Mouse (Mus musculus): ENCODE measurements around the gene Tet1. TPM values are rescaled to one million over a fixed set of nuclear protein-coding genes. Genes with fewer than 3 reads are reported as not detected.

Gene Tet1
- polyA plus RNA-seq, 1 experiment from 2014 or later, result 27.7 TPM

GRCm38 (mm10) chr10:62902829-62903228, 6.0 kb downstream of the Tet1 start:
- WGBS, result 38% methylated on average over 1 of the region's 1 CpGs
- no peak for ATAC-seq (ENCODE audit: borderline replicate concordance, extremely low read depth, low FRiP score, low TSS enrichment)

GRCm38 (mm10) chr10:62901826-62902225, 7.0 kb downstream of the Tet1 start:
- H3K27me3 ChIP-seq, result no peaks in the 10 kb centered on the region
- 32% methylated on average over 8 of the region's 8 CpGs for WGBS
- H3K4me2 ChIP-seq, result no peak overlapping the region
- H3K27ac ChIP-seq, result no peak overlapping the region
- no peak for ATAC-seq (ENCODE audit: borderline replicate concordance, extremely low read depth, low FRiP score, low TSS enrichment)
- no peak overlapping the region for H3K9ac ChIP-seq
- no peaks in the 10 kb centered on the region for H3K4me1 ChIP-seq
- H3K9me3 ChIP-seq, result no peaks in the 10 kb centered on the region
- no peaks in the 10 kb centered on the region for H3K36me3 ChIP-seq
- no peak overlapping the region for H3K4me3 ChIP-seq

More at GRCm38 (mm10) chr10:62902829-62903228, 6.0 kb downstream of the Tet1 start:
- no peaks in the 10 kb centered on the region for H3K9me3 ChIP-seq
- no peaks in the 10 kb centered on the region for H3K4me1 ChIP-seq
- no peaks in the 10 kb centered on the region for H3K27me3 ChIP-seq
- no peaks in the 10 kb centered on the region for H3K36me3 ChIP-seq
- H3K4me3 ChIP-seq, result no peak overlapping the region
- no peak overlapping the region for H3K9ac ChIP-seq
- H3K27ac ChIP-seq, result no peak overlapping the region
- H3K4me2 ChIP-seq, result no peak overlapping the region

- H3K4me1 ChIP-seq, result no peaks in the 10 kb centered on the region
- no peaks in the 10 kb centered on the region for H3K27me3 ChIP-seq
- H3K27ac ChIP-seq, result no peak overlapping the region
- H3K4me2 ChIP-seq, result no peak overlapping the region
- H3K36me3 ChIP-seq, result no peaks in the 10 kb centered on the region
- WGBS, result 94% methylated on average over 4 of the region's 4 CpGs
- ATAC-seq (ENCODE audit: borderline replicate concordance, extremely low read depth, low FRiP score, low TSS enrichment), result no peak
- no peaks in the 10 kb centered on the region for H3K9me3 ChIP-seq
- H3K9ac ChIP-seq, result no peak overlapping the region
- H3K4me3 ChIP-seq, result no peak overlapping the region
These were observed 8.7 kb downstream of the Tet1 start for GRCm38 (mm10) chr10:62900144-62900543.

- H3K27ac ChIP-seq, result no peak overlapping the region
- ATAC-seq (ENCODE audit: borderline replicate concordance, extremely low read depth, low FRiP score, low TSS enrichment), result no peak
- H3K4me2 ChIP-seq, result no peak overlapping the region
- no peak overlapping the region for H3K9ac ChIP-seq
- H3K36me3 ChIP-seq, result no peaks in the 10 kb centered on the region
- no peak overlapping the region for H3K4me3 ChIP-seq
- H3K4me1 ChIP-seq, result no peaks in the 10 kb centered on the region
- no peaks in the 10 kb centered on the region for H3K27me3 ChIP-seq
- H3K9me3 ChIP-seq, result no peaks in the 10 kb centered on the region
- WGBS, result 85% methylated on average over 2 of the region's 2 CpGs
These were observed 10.7 kb downstream of the Tet1 start for GRCm38 (mm10) chr10:62898061-62898460.

- no peak overlapping the region for H3K4me3 ChIP-seq
- no peaks in the 10 kb centered on the region for H3K9me3 ChIP-seq
- WGBS, result 89% methylated on average over 3 of the region's 3 CpGs
- no peak overlapping the region for H3K4me2 ChIP-seq
- H3K27me3 ChIP-seq, result no peaks in the 10 kb centered on the region
- no peak overlapping the region for H3K9ac ChIP-seq
- no peak overlapping the region for H3K27ac ChIP-seq
- H3K4me1 ChIP-seq, result no peaks in the 10 kb centered on the region
- H3K36me3 ChIP-seq, result no peaks in the 10 kb centered on the region
- ATAC-seq (ENCODE audit: borderline replicate concordance, extremely low read depth, low FRiP score, low TSS enrichment), result no peak
These were observed 11.4 kb downstream of the Tet1 start for GRCm38 (mm10) chr10:62897437-62897836.

- Histone ChIP-seq H3K4me1 (no peaks in the 10 kb centered on the region), H3K4me3 (no peak overlapping the region), H3K27ac (no peak overlapping the region), H3K9me3 (no peaks in the 10 kb centered on the region), H3K9ac (no peak overlapping the region), H3K27me3 (no peaks in the 10 kb centered on the region), H3K4me2 (no peak overlapping the region), H3K36me3 (no peaks in the 10 kb centered on the region)
- WGBS, result 76% methylated on average over 4 of the region's 4 CpGs
- no peak for ATAC-seq (ENCODE audit: borderline replicate concordance, extremely low read depth, low FRiP score, low TSS enrichment)
These were observed 12.0 kb downstream of the Tet1 start for GRCm38 (mm10) chr10:62896774-62897173.

- H3K27me3 ChIP-seq, result no peaks in the 10 kb centered on the region
- no peak overlapping the region for H3K9ac ChIP-seq
- H3K4me2 ChIP-seq, result no peak overlapping the region
- H3K36me3 ChIP-seq, result no peaks in the 10 kb centered on the region
- H3K27ac ChIP-seq, result no peak overlapping the region
- WGBS, result 59% methylated on average over 4 of the region's 4 CpGs
- no peaks in the 10 kb centered on the region for H3K4me1 ChIP-seq
- H3K4me3 ChIP-seq, result no peak overlapping the region
- no peaks in the 10 kb centered on the region for H3K9me3 ChIP-seq
- no peak for ATAC-seq (ENCODE audit: borderline replicate concordance, extremely low read depth, low FRiP score, low TSS enrichment)
These were observed 12.8 kb downstream of the Tet1 start for GRCm38 (mm10) chr10:62896035-62896434.

GRCm38 (mm10) chr10:62895386-62895785, 13.4 kb downstream of the Tet1 start:
- no peak for ATAC-seq (ENCODE audit: borderline replicate concordance, extremely low read depth, low FRiP score, low TSS enrichment)
- H3K4me2 ChIP-seq, result no peak overlapping the region
- H3K27me3 ChIP-seq, result no peaks in the 10 kb centered on the region
- 48% methylated on average over 6 of the region's 6 CpGs for WGBS
- no peaks in the 10 kb centered on the region for H3K4me1 ChIP-seq
- H3K36me3 ChIP-seq, result no peaks in the 10 kb centered on the region
- no peak overlapping the region for H3K27ac ChIP-seq
- H3K9ac ChIP-seq, result no peak overlapping the region
- H3K4me3 ChIP-seq, result no peak overlapping the region
- H3K9me3 ChIP-seq, result no peaks in the 10 kb centered on the region

- Histone ChIP-seq H3K27me3 (no peaks in the 10 kb centered on the region), H3K9me3 (no peaks in the 10 kb centered on the region), H3K36me3 (no peaks in the 10 kb centered on the region), H3K4me3 (no peak overlapping the region), H3K27ac (no peak overlapping the region), H3K4me1 (no peaks in the 10 kb centered on the region), H3K4me2 (no peak overlapping the region), H3K9ac (no peak overlapping the region)
- no peak for ATAC-seq (ENCODE audit: borderline replicate concordance, extremely low read depth, low FRiP score, low TSS enrichment)
- WGBS, result 78% methylated on average over 3 of the region's 3 CpGs
These were observed 14.3 kb downstream of the Tet1 start for GRCm38 (mm10) chr10:62894447-62894846.

GRCm38 (mm10) chr10:62893356-62893884, 15.4 kb downstream of the Tet1 start:
- 60% methylated on average over 6 of the region's 6 CpGs for WGBS
- H3K27me3 ChIP-seq, result no peaks in the 10 kb centered on the region
- H3K4me2 ChIP-seq, result no peak overlapping the region
- no peaks in the 10 kb centered on the region for H3K36me3 ChIP-seq
- no peak overlapping the region for H3K9ac ChIP-seq
- no peaks in the 10 kb centered on the region for H3K4me1 ChIP-seq
- no peak overlapping the region for H3K27ac ChIP-seq
- no peaks in the 10 kb centered on the region for H3K9me3 ChIP-seq
- no peak for ATAC-seq (ENCODE audit: borderline replicate concordance, extremely low read depth, low FRiP score, low TSS enrichment)
- H3K4me3 ChIP-seq, result no peak overlapping the region

- no peaks in the 10 kb centered on the region for H3K27me3 ChIP-seq
- no peak for ATAC-seq (ENCODE audit: borderline replicate concordance, extremely low read depth, low FRiP score, low TSS enrichment)
- H3K4me1 ChIP-seq, result no peaks in the 10 kb centered on the region
- H3K9ac ChIP-seq, result no peak overlapping the region
- WGBS, result 24% methylated on average over 4 of the region's 4 CpGs
- no peak overlapping the region for H3K4me2 ChIP-seq
- no peak overlapping the region for H3K4me3 ChIP-seq
- no peaks in the 10 kb centered on the region for H3K9me3 ChIP-seq
- no peaks in the 10 kb centered on the region for H3K36me3 ChIP-seq
- no peak overlapping the region for H3K27ac ChIP-seq
These were observed 16.1 kb downstream of the Tet1 start for GRCm38 (mm10) chr10:62892549-62893232.

- H3K4me2 ChIP-seq, result no peak overlapping the region
- no peaks in the 10 kb centered on the region for H3K27me3 ChIP-seq
- H3K9ac ChIP-seq, result no peak overlapping the region
- WGBS, result 80% methylated on average over 3 of the region's 3 CpGs
- no peak overlapping the region for H3K4me3 ChIP-seq
- H3K4me1 ChIP-seq, result peaks cover 3% of the 10 kb centered on the region; the same call in 1 of the 2 replicates
- H3K9me3 ChIP-seq, result no peaks in the 10 kb centered on the region
- H3K36me3 ChIP-seq, result no peaks in the 10 kb centered on the region
- no peak for ATAC-seq (ENCODE audit: borderline replicate concordance, extremely low read depth, low FRiP score, low TSS enrichment)
- H3K27ac ChIP-seq, result no peak overlapping the region
These were observed 17.8 kb downstream of the Tet1 start for GRCm38 (mm10) chr10:62891025-62891424.
